ENCODE assay signal across 11 mouse cellular contexts in genomic region chr8:95293891-95294290, GRCm38 (mm10). TPM values are rescaled to one million over a fixed set of nuclear protein-coding genes. Genes with fewer than 3 reads are reported as not detected.
DNase-seq lines count a peak whose midpoint lies in the region; TF ChIP-seq lines count a peak whose summit lies in the region.
"Had no signal": no experiment of that assay in that cellular context is flagged by ENCODE, and none has a peak within 500 bp of the region (broad histone marks: within the 10 kb centered on the region; RNA-seq: fewer than 3 reads in every experiment).

No protein-coding gene starts in this region.

- peak overlapping the region; percentile 23 for H3K4me3 ChIP-seq in cerebellum, adult 2 months (replicated peaks; ENCODE audit: insufficient read depth, low read depth, low read length)
- H3K4me3 ChIP-seq in bone marrow macrophage, adult 2 months (ENCODE audit: insufficient read depth, low read length): peak overlapping the region; percentile 27; the same call in 1 of the 2 replicates
- H3K4me3 ChIP-seq: embryonic facial prominence, embryonic 12.5 days had no signal

- intact Hi-C loops in heart, postnatal 25 days (cut with DNase I): loop anchor here (2.0 kb wide), 1 partner anchor 37 kb away; the partner anchor contains the start of gene Zfp319

- WGBS in cerebellum, adult 2 months: 7% methylated on average over 7 of the region's 7 CpGs

- no peaks in the 10 kb centered on the region for H3K4me1 ChIP-seq in cerebellum, adult 2 months (ENCODE audit: control insufficient read depth, insufficient read depth, low read length)
- peaks cover 6% of the 10 kb centered on the region; the same call in 1 of the 2 replicates for H3K4me1 ChIP-seq in bone marrow macrophage, adult 2 months (ENCODE audit: control insufficient read depth, insufficient read depth, low read length)
- H3K4me1 ChIP-seq: embryonic facial prominence, embryonic 12.5 days had no signal

- no peaks in the 10 kb centered on the region for H3K27me3 ChIP-seq in cerebellum, adult 2 months (ENCODE audit: control insufficient read depth, insufficient read depth, low read length)
- H3K27me3 ChIP-seq: embryonic facial prominence, embryonic 12.5 days had no signal

- no peak for TF ChIP-seq POLR2A in cerebellum, adult 2 months (IDR thresholded peaks at IDR 0.05; ENCODE audit: borderline replicate concordance, insufficient read depth, low read length)
- TF ChIP-seq POLR2A in bone marrow macrophage, adult 2 months (IDR thresholded peaks at IDR 0.05; ENCODE audit: borderline replicate concordance, low read depth, low read length): no peak

- H3K27ac ChIP-seq in cerebellum, adult 2 months (ENCODE audit: insufficient read depth, low read length): no peak overlapping the region
- no peak overlapping the region for H3K27ac ChIP-seq in bone marrow macrophage, adult 2 months (ENCODE audit: insufficient read depth, low read depth, low read length)
- H3K27ac ChIP-seq: embryonic facial prominence, embryonic 12.5 days had no signal

- no peak for DNase-seq in cerebellum, adult 2 months
- DNase-seq in cerebellum, postnatal 4 days (ENCODE audit: low spot score in 2 of 2): no peak
- DNase-seq in heart, postnatal 25 days (ENCODE audit: low spot score): peak; percentile 48
- DNase-seq in kidney, postnatal 4 days: peak; percentile 58 to 68
- peak; percentile 7 for DNase-seq in skeletal muscle tissue, adult 2 months (ENCODE audit: low read depth, low spot score)
- DNase-seq in spleen, postnatal 14 days (ENCODE audit: low spot score in 2 of 2): no peak
- no peak for DNase-seq in layer of hippocampus, postnatal 36 days

- no peak for TF ChIP-seq CTCF in cerebellum, adult 2 months (IDR thresholded peaks at IDR 0.05; ENCODE audit: borderline replicate concordance, insufficient read depth, low read depth, low read length)
- no peak for TF ChIP-seq CTCF in bone marrow macrophage, adult 2 months (IDR thresholded peaks at IDR 0.05; ENCODE audit: low read depth, low read length)

RNA-seq across cellular contexts. Expression of gene Cngb1, which starts 12.5 kb away (rescaled TPM):
- polyA plus RNA-seq in cerebellum, adult 2 months (2012; rRNA removed): 0.41 and 0.54 TPM in 2 replicates
- polyA plus RNA-seq in bone marrow macrophage, adult 2 months (2012; ENCODE audit: insufficient read depth, insufficient read length, missing spikeins): 0.59 and 2.7 TPM in 2 replicates
- under 1 TPM; 0.75 to 0.86 TPM for total RNA-seq in heart, postnatal 25 days (2021)
- under 1 TPM; 0.66 to 0.95 TPM for total RNA-seq in layer of hippocampus, postnatal 36 days (2021)

RNA-seq across cellular contexts. Expression of gene Tepp, which starts 16.5 kb away (rescaled TPM):
- polyA plus RNA-seq in cerebellum, adult 2 months (2012; rRNA removed): 0.18 and 0.89 TPM in 2 replicates
- polyA plus RNA-seq in bone marrow macrophage, adult 2 months (2012; ENCODE audit: insufficient read depth, insufficient read length, missing spikeins): not detected in 2 replicates
- total RNA-seq in heart, postnatal 25 days (2021): not detected
- total RNA-seq in layer of hippocampus, postnatal 36 days (2021): not detected
- polyA plus RNA-seq: C2C12; neural tube, embryonic 11.5 days had no signal

RNA-seq across cellular contexts. Expression of gene Zfp319, which starts 37.9 kb away (rescaled TPM):
- 11.0 and 11.6 TPM in 2 replicates for polyA plus RNA-seq in cerebellum, adult 2 months (2012; rRNA removed)
- polyA plus RNA-seq in bone marrow macrophage, adult 2 months (2012; ENCODE audit: insufficient read depth, insufficient read length, missing spikeins): 6.9 and 7.5 TPM in 2 replicates
- total RNA-seq in heart, postnatal 25 days (2021): 1 to 10 TPM; 8.5 to 9.9 TPM
- 10 to 100 TPM; 17.1 to 17.7 TPM for total RNA-seq in layer of hippocampus, postnatal 36 days (2021)

RNA-seq across cellular contexts. Expression of gene Usb1, which starts 38.2 kb away (rescaled TPM):
- polyA plus RNA-seq in cerebellum, adult 2 months (2012; rRNA removed): 12.4 and 14.2 TPM in 2 replicates
- 35.0 and 35.2 TPM in 2 replicates for polyA plus RNA-seq in bone marrow macrophage, adult 2 months (2012; ENCODE audit: insufficient read depth, insufficient read length, missing spikeins)
- 10 to 100 TPM; 14.2 to 16.6 TPM for total RNA-seq in heart, postnatal 25 days (2021)
- 10 to 100 TPM in 1 of 2 experiments, 1 to 10 TPM in 1; 9.8 to 11.7 TPM for total RNA-seq in layer of hippocampus, postnatal 36 days (2021)

RNA-seq across cellular contexts. Expression of gene Mmp15, which starts 58.2 kb away (rescaled TPM):
- 10.6 and 12.1 TPM in 2 replicates for polyA plus RNA-seq in cerebellum, adult 2 months (2012; rRNA removed)
- polyA plus RNA-seq in bone marrow macrophage, adult 2 months (2012; ENCODE audit: insufficient read depth, insufficient read length, missing spikeins): not detected in 2 replicates
- total RNA-seq in heart, postnatal 25 days (2021): 10 to 100 TPM; 72.4 to 72.5 TPM
- total RNA-seq in layer of hippocampus, postnatal 36 days (2021): 10 to 100 TPM; 16.3 to 17.9 TPM

Comparison
In these comparisons a context has a peak if more than half of its experiments do, and no peak if none do; other contexts are left out.
1. DNase-seq: peak in heart, postnatal 25 days (single experiment), kidney, postnatal 4 days (2 of 2) and skeletal muscle tissue, adult 2 months (single experiment); none in cerebellum, adult 2 months (0 of 2), cerebellum, postnatal 4 days (0 of 2), spleen, postnatal 14 days (0 of 2) and layer of hippocampus, postnatal 36 days (0 of 2).